Mouse (Mus musculus) midbrain, embryonic 15.5 days (tissue): ENCODE data around the gene Tmem79. TPM values are rescaled to one million over a fixed set of nuclear protein-coding genes. Genes with fewer than 3 reads are reported as not detected.

Experiments
- ATAC-seq: fragments of 200-750 bp; cut with Nextera tagmentation; replicated peaks from 2 replicates; pipeline ENCODE4 v1.8.0; 2017; ENCODE audit warnings: moderate TSS enrichment
- H3K27ac ChIP-seq: fragments of 300-500 bp; sonication (generic); 2 replicates; pipeline ENCODE4 v1.5.1; 2015; ENCODE audit warnings: mild to moderate bottlenecking, inconsistent platforms
- H3K27me3 ChIP-seq: fragments of 300-500 bp; sonication (generic); replicated peaks from 2 replicates; pipeline ENCODE4 v1.6.1; 2015; ENCODE audit warnings: inconsistent platforms
- H3K36me3 ChIP-seq: fragments of 300-500 bp; sonication (generic); replicated peaks from 2 replicates; pipeline ENCODE4 v1.6.1; 2015; ENCODE audit warnings: inconsistent platforms
- H3K4me1 ChIP-seq: fragments of 300-500 bp; sonication (generic); 2 replicates; pipeline ENCODE4 v1.6.1; 2015; ENCODE audit warnings: inconsistent platforms
- H3K4me2 ChIP-seq: fragments of 300-500 bp; sonication (generic); 2 replicates; pipeline ENCODE4 v1.6.1; 2015; ENCODE audit warnings: inconsistent platforms, mild to moderate bottlenecking, moderate library complexity
- H3K4me3 ChIP-seq: fragments of 300-500 bp; sonication (generic); 2 replicates; pipeline ENCODE4 v1.5.1; 2015; ENCODE audit warnings: mild to moderate bottlenecking, inconsistent platforms
- H3K9ac ChIP-seq: fragments of 300-500 bp; sonication (generic); 2 replicates; pipeline ENCODE4 v1.6.1; 2015; ENCODE audit warnings: mild to moderate bottlenecking, inconsistent platforms
- H3K9me3 ChIP-seq: fragments of 300-500 bp; sonication (generic); 2 replicates; pipeline ENCODE4 v1.6.1; 2016; ENCODE audit warnings: inconsistent platforms
- WGBS: fragments of 180-500 bp; shearing (Covaris S2); methylation state at CpG from one replicate; pipeline ENCODE4 v1.1.7; 2015; ENCODE audit warnings: mixed read lengths; 5-methylcytosine and 5-hydroxymethylcytosine counted together
- polyA plus RNA-seq: library from polyadenylated mRNA; unstranded; fragments of >200 nt; fragmentation: Nextera tagmentation; extraction: Ambion mirVana; gene quantifications from 2 replicates; pipeline ENCODE4 v1.2.1, GENCODE M21; 2015

The Tmem79 gene
- polyA plus RNA-seq, 1 experiment from 2014 or later = 1.6 TPM

DNA sequence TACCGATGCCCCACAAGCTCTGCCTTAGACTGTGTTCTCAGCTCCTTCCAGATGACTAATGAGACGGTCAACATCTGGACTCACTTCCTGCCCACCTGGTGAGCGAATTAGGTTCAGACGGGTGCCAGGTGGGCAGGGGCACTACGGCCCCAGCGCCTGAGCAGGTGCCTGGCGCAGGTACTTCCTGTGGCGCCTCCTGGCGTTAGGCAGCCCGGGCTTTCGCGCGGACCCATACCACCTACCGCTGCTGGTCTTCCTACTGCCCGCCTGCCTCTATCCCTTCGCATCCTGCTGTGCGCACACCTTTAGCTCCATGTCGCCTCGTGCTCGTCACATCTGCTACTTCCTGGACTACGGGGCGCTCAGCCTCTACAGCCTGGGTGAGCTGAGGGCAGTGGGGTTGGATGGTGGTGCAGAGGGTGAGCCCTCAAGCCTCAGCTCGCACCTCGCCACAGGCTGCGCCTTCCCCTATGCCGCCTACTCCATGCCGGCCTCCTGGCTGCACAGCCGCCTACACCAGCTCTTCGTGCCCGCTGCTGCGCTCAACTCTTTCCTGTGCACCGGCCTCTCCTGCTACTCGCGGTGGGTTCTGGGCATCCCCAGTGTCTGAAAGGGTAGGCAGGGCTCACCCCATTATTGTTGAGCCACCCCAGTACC, 29.9 kb upstream of the Tmem79 start:
- Histone ChIP-seq H3K9me3 (no peaks in the 10 kb centered on the region), H3K36me3 (peaks cover 8% of the 10 kb centered on the region), H3K27ac (no peak overlapping the region), H3K4me2 (no peak overlapping the region), H3K9ac (no peak overlapping the region), H3K4me3 (no peak overlapping the region), H3K4me1 (no peaks in the 10 kb centered on the region), H3K27me3 (peaks cover 14% of the 10 kb centered on the region)
- ATAC-seq = no peak
- 38% methylated on average over 34 of the region's 34 CpGs for WGBS

GRCm38 (mm10) chr3:88364337-88364736, 28.4 kb upstream of the Tmem79 start, which contains the start of gene Paqr6:
Gene Paqr6 (plus strand): TSS chr3:88364584.
- no peak for ATAC-seq
- WGBS = 3% methylated on average over 16 of the region's 16 CpGs
- Histone ChIP-seq H3K27ac (0 out of 2 replicates have a peak within 1 kb of the TSS, but pooled peaks have one; percentile 20), H3K9me3 (no peaks in the 10 kb centered on the region), H3K27me3 (peaks cover 14% of the 10 kb centered on the region), H3K4me3 (no peak within 1 kb of the TSS), H3K36me3 (peaks cover 22% of the 10 kb centered on the region), H3K9ac (no peak within 1 kb of the TSS), H3K4me1 (no peaks in the 10 kb centered on the region), H3K4me2 (no peak within 1 kb of the TSS)

DNA sequence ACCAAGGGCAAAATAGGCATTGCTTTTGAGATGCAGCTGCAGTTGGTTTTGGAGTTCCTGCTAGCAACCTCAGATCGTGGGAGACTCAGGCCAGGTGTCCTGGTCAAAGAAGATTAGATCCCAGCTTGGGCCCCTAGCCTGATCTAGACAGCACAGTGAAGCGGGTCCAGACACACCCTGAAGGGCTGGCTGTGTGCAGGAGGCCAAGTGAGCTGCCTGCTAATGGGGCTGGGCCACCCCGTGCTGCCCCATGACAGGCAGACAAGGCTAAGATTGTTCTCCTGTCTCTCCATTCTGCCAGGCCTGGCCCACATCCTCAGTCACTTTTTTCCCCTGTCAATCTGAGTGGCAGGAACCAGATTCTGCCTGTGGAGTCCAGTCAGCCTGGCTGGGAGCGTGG, 27.8 kb upstream of the Tmem79 start:
- Histone ChIP-seq H3K9me3 (no peaks in the 10 kb centered on the region), H3K36me3 (peaks cover 29% of the 10 kb centered on the region), H3K27me3 (peaks cover 14% of the 10 kb centered on the region), H3K9ac (no peak overlapping the region), H3K4me2 (no peak overlapping the region), H3K4me1 (no peaks in the 10 kb centered on the region), H3K27ac (0 out of 2 replicates have a peak overlapping the region, but pooled peaks have one; percentile 20), H3K4me3 (no peak overlapping the region)
- 71% methylated on average over 4 of the region's 4 CpGs for WGBS
- no peak for ATAC-seq

GRCm38 (mm10) chr3:88361612-88362313, 25.8 kb upstream of the Tmem79 start:
- no peak overlapping the region for H3K27ac ChIP-seq
- 87% methylated on average over 2 of the region's 2 CpGs for WGBS

DNA sequence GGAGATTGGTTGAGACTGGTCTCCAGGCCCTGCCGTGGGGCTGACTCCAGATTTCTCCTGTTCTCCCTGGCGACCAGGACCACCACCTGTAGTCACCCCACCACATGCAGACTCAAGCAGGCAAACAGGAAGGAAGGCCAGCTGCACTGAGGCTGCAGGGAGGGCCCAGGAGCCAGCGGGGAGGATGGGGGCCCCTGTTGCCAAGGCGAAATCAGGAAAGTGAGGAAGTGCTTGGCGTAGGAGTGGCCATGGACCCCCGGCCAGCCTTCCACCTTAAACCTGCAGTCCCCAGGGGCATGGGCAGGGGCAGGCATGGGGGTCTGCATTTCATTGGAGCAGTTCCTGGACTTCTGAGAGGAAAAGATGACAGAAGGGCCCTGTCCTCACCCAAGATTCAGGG, 25.1 kb upstream of the Tmem79 start:
- peaks cover 39% of the 10 kb centered on the region for H3K36me3 ChIP-seq
- 82% methylated on average over 6 of the region's 6 CpGs for WGBS
- no peak for ATAC-seq

More at GRCm38 (mm10) chr3:88361612-88362313, 25.8 kb upstream of the Tmem79 start:
- Histone ChIP-seq H3K4me1 (no peaks in the 10 kb centered on the region), H3K4me2 (no peak overlapping the region), H3K36me3 (peaks cover 37% of the 10 kb centered on the region), H3K9me3 (no peaks in the 10 kb centered on the region), H3K27me3 (peaks cover 14% of the 10 kb centered on the region), H3K4me3 (no peak overlapping the region), H3K9ac (no peak overlapping the region)
- ATAC-seq = no peak

DNA sequence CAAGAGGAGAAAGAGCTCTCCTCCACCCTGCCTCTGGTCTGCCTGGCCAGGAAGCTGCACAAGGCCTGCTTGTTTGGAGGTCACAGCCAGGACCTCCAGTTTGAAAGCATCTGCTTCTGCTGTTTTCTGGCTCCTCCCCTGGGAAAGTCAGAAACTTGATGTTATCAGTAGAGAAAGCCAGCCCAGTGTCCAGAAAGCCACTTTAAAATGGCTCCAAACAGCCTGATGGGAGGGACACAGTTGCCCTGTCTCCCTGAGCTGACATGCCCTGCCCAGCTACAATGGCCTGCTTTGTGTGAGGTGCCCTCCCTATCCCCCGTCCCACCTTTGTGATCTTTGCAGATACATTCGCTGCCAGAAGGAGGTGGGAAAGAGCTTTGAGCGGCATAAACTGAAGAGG, 24.0 kb upstream of the Tmem79 start:
- Histone ChIP-seq H3K4me1 (no peaks in the 10 kb centered on the region), H3K27me3 (0 out of 2 replicates have a peak, but pooled peaks cover 1% of the 10 kb centered on the region), H3K9me3 (no peaks in the 10 kb centered on the region), H3K36me3 (peaks cover 50% of the 10 kb centered on the region), H3K4me3 (no peak overlapping the region), H3K9ac (no peak overlapping the region), H3K4me2 (no peak overlapping the region), H3K27ac (no peak overlapping the region)
- no peak for ATAC-seq
- WGBS = 75% methylated on average over 3 of the region's 3 CpGs

More for the DNA sequence above, 25.1 kb upstream of the Tmem79 start:
- Histone ChIP-seq H3K9ac (no peak overlapping the region), H3K4me2 (no peak overlapping the region), H3K27ac (no peak overlapping the region), H3K9me3 (no peaks in the 10 kb centered on the region), H3K4me1 (no peaks in the 10 kb centered on the region), H3K27me3 (peaks cover 12% of the 10 kb centered on the region), H3K4me3 (no peak overlapping the region)

DNA sequence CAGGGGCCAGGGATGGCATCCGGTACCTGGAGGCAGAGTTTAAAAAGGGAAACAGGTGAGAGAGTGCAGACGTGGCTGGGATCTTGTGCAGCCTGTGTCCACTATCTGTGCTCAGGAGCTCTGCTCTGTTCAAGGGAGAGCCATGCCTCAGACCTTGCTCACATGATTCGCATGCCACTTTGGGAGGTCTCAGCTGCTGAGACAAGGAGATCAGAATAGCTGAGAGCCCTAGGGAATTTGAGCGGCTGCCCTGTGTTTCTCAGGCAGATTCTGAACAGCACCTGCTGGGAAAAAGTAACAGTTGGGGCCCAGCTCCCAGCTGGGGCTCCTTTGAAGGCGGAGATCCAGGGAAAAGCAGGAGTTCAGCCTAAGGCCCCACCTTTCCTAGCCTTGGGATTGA, 23.6 kb upstream of the Tmem79 start:
- Histone ChIP-seq H3K9ac (no peak overlapping the region), H3K36me3 (peaks cover 54% of the 10 kb centered on the region), H3K4me3 (no peak overlapping the region), H3K27me3 (no peaks in the 10 kb centered on the region), H3K4me1 (no peaks in the 10 kb centered on the region), H3K4me2 (no peak overlapping the region), H3K9me3 (no peaks in the 10 kb centered on the region), H3K27ac (no peak overlapping the region)
- WGBS = 58% methylated on average over 5 of the region's 5 CpGs
- no peak for ATAC-seq

- no peak for ATAC-seq
- H3K36me3 ChIP-seq = peaks cover 83% of the 10 kb centered on the region
- no peak overlapping the region for H3K4me3 ChIP-seq
- no peaks in the 10 kb centered on the region for H3K9me3 ChIP-seq
- no peak overlapping the region for H3K9ac ChIP-seq
- H3K4me1 ChIP-seq = no peaks in the 10 kb centered on the region
- H3K27ac ChIP-seq = no peak overlapping the region
- 92% methylated on average over 8 of the region's 8 CpGs for WGBS
- H3K27me3 ChIP-seq = no peaks in the 10 kb centered on the region
- no peak overlapping the region for H3K4me2 ChIP-seq
These were observed 18.6 kb upstream of the Tmem79 start for GRCm38 (mm10) chr3:88354396-88355165.

DNA sequence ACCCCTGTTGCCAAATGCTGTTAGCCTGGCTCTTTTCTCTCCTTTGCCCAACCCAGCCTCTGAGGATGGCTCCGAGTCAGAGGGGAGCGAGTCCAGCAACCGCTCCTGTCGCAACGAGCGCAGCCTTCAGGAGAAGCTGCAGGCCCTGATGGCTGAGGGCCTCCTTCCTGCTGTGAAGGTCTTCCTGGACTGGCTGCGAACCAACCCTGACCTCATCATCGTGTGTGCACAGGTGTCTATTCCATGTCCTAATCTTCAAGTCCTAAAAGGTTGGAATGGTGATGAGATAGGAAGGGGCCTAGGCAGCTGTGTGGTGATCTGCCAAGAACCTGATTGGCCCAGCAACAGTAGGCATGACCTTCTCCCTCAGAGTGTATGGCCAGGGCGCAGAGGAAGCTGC, 17.0 kb upstream of the Tmem79 start:
- Histone ChIP-seq H3K4me3 (no peak overlapping the region), H3K4me1 (no peaks in the 10 kb centered on the region), H3K9me3 (no peaks in the 10 kb centered on the region), H3K27me3 (no peaks in the 10 kb centered on the region), H3K4me2 (no peak overlapping the region), H3K9ac (no peak overlapping the region), H3K36me3 (peaks cover 85% of the 10 kb centered on the region), H3K27ac (no peak overlapping the region)
- no peak for ATAC-seq
- WGBS = 94% methylated on average over 9 of the region's 9 CpGs

DNA sequence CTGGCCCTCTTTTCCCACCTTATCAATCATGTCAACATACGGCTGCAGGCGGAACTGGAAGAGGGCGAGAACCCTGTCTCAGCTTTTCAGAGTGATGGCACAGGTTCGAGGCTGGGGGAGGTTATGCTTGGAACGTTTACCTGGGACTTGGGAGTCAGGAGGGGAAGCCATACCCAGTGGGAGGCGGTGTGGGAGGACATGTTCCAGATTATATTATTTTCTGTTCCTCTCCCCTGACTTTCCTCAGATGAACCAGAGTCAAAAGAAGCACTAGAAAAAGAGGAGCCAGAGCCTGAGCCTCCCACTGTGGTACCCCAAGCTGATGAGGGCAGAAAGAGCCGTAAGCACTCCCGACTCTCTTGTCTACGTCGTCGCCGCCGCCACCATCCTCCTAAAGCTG, 14.8 kb upstream of the Tmem79 start:
- H3K9ac ChIP-seq = no peak overlapping the region
- no peaks in the 10 kb centered on the region for H3K9me3 ChIP-seq
- H3K27me3 ChIP-seq = no peaks in the 10 kb centered on the region
- no peaks in the 10 kb centered on the region for H3K4me1 ChIP-seq
- H3K27ac ChIP-seq = no peak overlapping the region
- no peak overlapping the region for H3K4me3 ChIP-seq
- no peak overlapping the region for H3K4me2 ChIP-seq
- H3K36me3 ChIP-seq = peaks cover 95% of the 10 kb centered on the region
- 95% methylated on average over 13 of the region's 13 CpGs for WGBS
- ATAC-seq = no peak

GRCm38 (mm10) chr3:88339006-88339405, 3.1 kb upstream of the Tmem79 start:
- H3K4me3 ChIP-seq = no peak overlapping the region
- H3K9ac ChIP-seq = no peak overlapping the region
- H3K36me3 ChIP-seq = peaks cover 24% of the 10 kb centered on the region
- H3K9me3 ChIP-seq = no peaks in the 10 kb centered on the region
- no peaks in the 10 kb centered on the region for H3K27me3 ChIP-seq
- WGBS = 82% methylated on average over 3 of the region's 3 CpGs
- no peak overlapping the region for H3K27ac ChIP-seq
- ATAC-seq = no peak
- peaks cover 28% of the 10 kb centered on the region for H3K4me1 ChIP-seq
- no peak overlapping the region for H3K4me2 ChIP-seq

GRCm38 (mm10) chr3:88338316-88338715, 2.4 kb upstream of the Tmem79 start:
- Histone ChIP-seq H3K27me3 (no peaks in the 10 kb centered on the region), H3K4me1 (peaks cover 28% of the 10 kb centered on the region), H3K9me3 (no peaks in the 10 kb centered on the region), H3K4me2 (no peak overlapping the region), H3K4me3 (no peak overlapping the region), H3K36me3 (peaks cover 17% of the 10 kb centered on the region), H3K27ac (no peak overlapping the region), H3K9ac (no peak overlapping the region)
- ATAC-seq = no peak
- WGBS = 92% methylated on average over 7 of the region's 7 CpGs
